Mouse (Mus musculus) heart, embryonic 16.5 days (tissue): ENCODE measurements around the gene Atxn1. TPM values are rescaled to one million over a fixed set of nuclear protein-coding genes. Genes with fewer than 3 reads are reported as not detected.

ENCODE experiments used
- ATAC-seq: fragments of 200-750 bp; cut with Nextera tagmentation; replicated peaks from 2 replicates; pipeline ENCODE4 v1.8.0; 2017; ENCODE audit warnings: moderate number of reproducible peaks; ENCODE audit not compliant: insufficient read depth, low FRiP score; ENCODE audit errors: extremely low read depth
- H3K27ac ChIP-seq: fragments of 300-500 bp; sonication (generic); 2 replicates; pipeline ENCODE4 v1.5.1; 2014; ENCODE audit warnings: mild to moderate bottlenecking, low read length, control low read depth, moderate library complexity
- H3K27me3 ChIP-seq: fragments of 300-500 bp; sonication (generic); 2 replicates; pipeline ENCODE4 v1.6.1; 2014; ENCODE audit warnings: low read length, mixed read lengths; ENCODE audit not compliant: control insufficient read depth, insufficient read depth
- H3K36me3 ChIP-seq: fragments of 300-500 bp; sonication (generic); 2 replicates; pipeline ENCODE4 v1.6.1; 2014; ENCODE audit not compliant: control insufficient read depth, insufficient read depth
- H3K4me1 ChIP-seq: fragments of 300-500 bp; sonication (generic); 2 replicates; pipeline ENCODE4 v1.6.1; 2014; ENCODE audit warnings: low read length, mixed read lengths; ENCODE audit not compliant: control insufficient read depth, insufficient read depth
- H3K4me2 ChIP-seq: fragments of 300-500 bp; sonication (generic); 2 replicates; pipeline ENCODE4 v1.6.1; 2014; ENCODE audit warnings: low read depth, mild to moderate bottlenecking, control low read depth, low read length
- H3K4me3 ChIP-seq: fragments of 300-500 bp; sonication (generic); 2 replicates; pipeline ENCODE4 v1.5.1; 2014; ENCODE audit warnings: mild to moderate bottlenecking, control low read depth, low read length
- H3K9ac ChIP-seq: fragments of 300-500 bp; sonication (generic); 2 replicates; pipeline ENCODE4 v1.6.1; 2014; ENCODE audit warnings: low read length, control low read depth
- H3K9me3 ChIP-seq: fragments of 300-500 bp; sonication (generic); replicated peaks from 2 replicates; pipeline ENCODE4 v1.6.1; 2016; ENCODE audit warnings: low read length; ENCODE audit not compliant: control insufficient read depth
- WGBS: fragments of 180-500 bp; shearing (Covaris S2); extraction: QIAGEN DNeasy Blood & Tissue Kit; methylation state at CpG from one replicate; pipeline ENCODE4 v1.1.7; 2014; 5-methylcytosine and 5-hydroxymethylcytosine counted together
- polyA plus RNA-seq: library from polyadenylated mRNA; unstranded; fragments of >200 nt; fragmentation: Nextera tagmentation; extraction: Ambion mirVana; gene quantifications from 2 replicates; pipeline ENCODE4 v1.2.1, GENCODE M21; 2015

Atxn1 gene
- polyA plus RNA-seq, 1 experiment from 2014 or later, result 7.2 TPM

DNA sequence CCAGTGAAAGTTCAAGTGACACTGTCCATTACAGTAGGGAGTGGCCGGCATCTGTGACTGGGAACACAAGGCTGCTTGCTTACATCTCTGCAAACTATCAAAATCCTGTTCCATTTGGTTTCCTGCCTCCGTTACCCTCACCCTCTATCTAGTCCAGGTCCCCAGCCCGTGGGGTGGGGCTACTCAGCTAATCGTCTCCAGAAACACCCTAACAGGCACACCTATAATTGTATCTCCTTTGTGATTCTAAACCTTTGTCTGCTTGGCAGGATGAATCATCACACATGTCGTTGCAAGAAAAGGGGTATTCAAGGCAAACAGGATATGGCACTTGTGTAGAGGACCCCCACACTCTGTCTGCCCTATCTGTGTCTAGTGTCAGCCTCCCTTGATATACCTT is 417.3 kb downstream of the Atxn1 start:
- peaks cover 25% of the 10 kb centered on the region for H3K36me3 ChIP-seq
- no peak overlapping the region for H3K27ac ChIP-seq
- no peak overlapping the region for H3K4me3 ChIP-seq
- no peak overlapping the region for H3K4me2 ChIP-seq
- 67% methylated on average over 5 of the region's 5 CpGs for WGBS
- ATAC-seq, result no peak
- H3K9ac ChIP-seq, result no peak overlapping the region
- peaks cover 14% of the 10 kb centered on the region for H3K4me1 ChIP-seq
- H3K27me3 ChIP-seq, result no peaks in the 10 kb centered on the region
- no peaks in the 10 kb centered on the region for H3K9me3 ChIP-seq

GRCm38 (mm10) chr13:45546946-45547345 is 417.9 kb downstream of the Atxn1 start:
- peaks cover 31% of the 10 kb centered on the region for H3K36me3 ChIP-seq
- ATAC-seq, result no peak
- H3K27ac ChIP-seq, result no peak overlapping the region
- H3K9ac ChIP-seq, result no peak overlapping the region
- H3K27me3 ChIP-seq, result no peaks in the 10 kb centered on the region
- H3K4me3 ChIP-seq, result no peak overlapping the region
- no peak overlapping the region for H3K4me2 ChIP-seq
- peaks cover 14% of the 10 kb centered on the region for H3K4me1 ChIP-seq
- WGBS, result 73% methylated on average over 4 of the region's 4 CpGs
- no peaks in the 10 kb centered on the region for H3K9me3 ChIP-seq

DNA sequence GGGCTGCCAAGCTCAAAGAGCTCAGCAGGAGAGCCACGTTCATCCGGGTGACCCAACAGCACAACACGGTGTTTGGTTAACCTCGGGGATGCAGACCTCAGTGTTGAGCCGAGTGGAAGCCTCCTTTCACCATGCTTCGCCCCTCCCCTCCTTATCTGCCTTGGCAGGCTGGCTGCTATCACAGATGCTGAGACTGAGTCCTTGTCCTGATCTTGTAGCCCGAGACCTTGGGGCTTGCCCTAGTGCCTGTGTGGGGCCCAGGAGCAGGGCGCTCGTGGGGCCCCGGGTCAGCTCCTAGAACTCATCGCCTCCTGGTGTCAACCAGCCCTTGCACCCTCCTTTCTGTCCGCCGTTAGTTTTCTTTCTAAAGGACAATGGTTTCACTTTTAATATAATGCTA is 418.8 kb downstream of the Atxn1 start:
- Histone ChIP-seq H3K4me1 (peaks cover 14% of the 10 kb centered on the region), H3K4me3 (no peak overlapping the region), H3K9ac (no peak overlapping the region), H3K27me3 (no peaks in the 10 kb centered on the region), H3K27ac (peak overlapping the region; percentile 47; the same call in 1 of the 2 replicates), H3K4me2 (no peak overlapping the region), H3K36me3 (peaks cover 33% of the 10 kb centered on the region), H3K9me3 (0 out of 2 replicates have a peak, but pooled peaks cover 2% of the 10 kb centered on the region)
- 0 out of 2 replicates have a peak, but pooled peaks have one; percentile 28 for ATAC-seq
- WGBS, result 47% methylated on average over 13 of the region's 13 CpGs

DNA sequence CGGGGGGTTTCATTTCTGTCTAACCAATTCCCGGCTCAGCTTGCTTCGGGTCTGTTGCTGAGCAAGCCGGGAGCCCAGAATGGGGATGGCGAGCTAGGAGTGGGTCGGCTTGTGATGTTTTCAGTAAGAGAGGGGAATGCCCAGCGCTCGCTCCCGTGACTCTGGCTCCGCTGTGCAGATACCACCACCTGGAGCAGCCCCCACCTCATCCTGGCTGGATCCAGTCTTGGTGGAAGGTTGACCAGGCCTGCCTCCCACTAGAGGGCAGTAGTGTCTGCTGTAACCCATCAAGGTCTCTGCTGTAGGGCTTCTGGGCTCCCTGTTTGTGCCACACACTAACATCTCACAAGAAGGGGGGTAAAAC is 425.6 kb downstream of the Atxn1 start:
- Histone ChIP-seq H3K4me3 (peak overlapping the region; percentile 48), H3K36me3 (peaks cover 29% of the 10 kb centered on the region), H3K4me2 (peak overlapping the region; percentile 71), H3K9me3 (0 out of 2 replicates have a peak, but pooled peaks cover 5% of the 10 kb centered on the region), H3K27ac (peak overlapping the region; percentile 72), H3K27me3 (no peaks in the 10 kb centered on the region), H3K9ac (peak overlapping the region; percentile 62), H3K4me1 (peaks cover 47% of the 10 kb centered on the region)
- peak; percentile 43; the same call in 1 of the 2 replicates for ATAC-seq
- 15% methylated on average over 10 of the region's 10 CpGs for WGBS

- WGBS, result 11% methylated on average over 10 of the region's 10 CpGs
- peaks cover 24% of the 10 kb centered on the region for H3K36me3 ChIP-seq
- no peaks in the 10 kb centered on the region for H3K27me3 ChIP-seq
- peaks cover 51% of the 10 kb centered on the region for H3K4me1 ChIP-seq
- H3K27ac ChIP-seq, result peak overlapping the region; percentile 72
- H3K9ac ChIP-seq, result peak overlapping the region; percentile 62
- peak overlapping the region; percentile 71 for H3K4me2 ChIP-seq
- H3K4me3 ChIP-seq, result peak overlapping the region; percentile 48
- ATAC-seq, result peak; percentile 73
- 0 out of 2 replicates have a peak, but pooled peaks cover 5% of the 10 kb centered on the region for H3K9me3 ChIP-seq
Observed at GRCm38 (mm10) chr13:45538532-45539204, 426.1 kb downstream of the Atxn1 start.

GRCm38 (mm10) chr13:45538091-45538490 is 426.7 kb downstream of the Atxn1 start:
- WGBS, result 53% methylated on average over 9 of the region's 9 CpGs
- Histone ChIP-seq H3K9me3 (0 out of 2 replicates have a peak, but pooled peaks cover 5% of the 10 kb centered on the region), H3K4me1 (peaks cover 51% of the 10 kb centered on the region), H3K27me3 (no peaks in the 10 kb centered on the region), H3K4me3 (no peak overlapping the region), H3K4me2 (peak overlapping the region; percentile 19), H3K9ac (peak overlapping the region; percentile 62), H3K27ac (peak overlapping the region; percentile 72), H3K36me3 (peaks cover 23% of the 10 kb centered on the region)
- no peak for ATAC-seq

- no peaks in the 10 kb centered on the region for H3K27me3 ChIP-seq
- H3K4me3 ChIP-seq, result no peak overlapping the region
- 0 out of 2 replicates have a peak, but pooled peaks cover 5% of the 10 kb centered on the region for H3K9me3 ChIP-seq
- peaks cover 19% of the 10 kb centered on the region for H3K36me3 ChIP-seq
- H3K4me1 ChIP-seq, result peaks cover 55% of the 10 kb centered on the region
- WGBS, result 36% methylated on average over 9 of the region's 9 CpGs
- H3K4me2 ChIP-seq, result no peak overlapping the region
- H3K27ac ChIP-seq, result peak overlapping the region; percentile 96
- H3K9ac ChIP-seq, result no peak overlapping the region
- peak; percentile 38; the same call in 1 of the 2 replicates for ATAC-seq
Observed at GRCm38 (mm10) chr13:45537110-45537509, 427.7 kb downstream of the Atxn1 start.

DNA sequence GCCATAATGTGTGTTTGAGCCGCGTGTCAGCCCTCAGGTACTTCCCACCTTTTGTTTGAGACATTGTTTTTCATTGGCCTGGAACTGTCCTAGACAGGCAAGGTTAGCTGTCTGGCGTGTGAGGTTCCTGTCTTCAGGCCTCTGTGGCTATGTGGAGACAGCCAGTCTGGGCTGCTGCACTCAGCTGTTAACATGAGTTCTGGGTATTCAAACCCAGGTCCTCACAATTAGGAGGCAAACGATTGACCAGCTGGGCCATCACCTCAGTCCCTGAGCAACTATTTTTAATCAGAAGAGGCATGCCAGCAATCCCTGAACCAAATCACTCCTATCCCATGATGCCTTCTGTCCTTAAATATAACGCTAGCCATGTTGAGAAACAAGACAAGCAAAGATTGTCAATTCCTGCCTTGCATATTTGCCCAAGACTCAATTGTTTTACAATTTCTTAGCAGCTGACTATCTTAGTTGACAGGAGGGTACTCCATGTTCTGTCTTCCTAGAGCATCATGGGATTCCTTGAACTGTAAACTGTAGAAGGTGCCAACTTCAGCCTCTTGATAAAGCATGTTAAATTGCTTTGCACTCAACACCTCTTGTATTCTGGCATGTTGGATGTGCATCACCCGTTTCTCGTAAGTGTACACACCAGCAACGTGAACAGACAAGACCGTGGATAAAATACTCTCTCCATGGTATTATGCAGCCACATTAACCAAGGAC is 428.9 kb downstream of the Atxn1 start:
- Histone ChIP-seq H3K4me2 (no peak overlapping the region), H3K4me3 (no peak overlapping the region), H3K9me3 (0 out of 2 replicates have a peak, but pooled peaks cover 2% of the 10 kb centered on the region), H3K36me3 (peaks cover 14% of the 10 kb centered on the region), H3K9ac (no peak overlapping the region), H3K27me3 (no peaks in the 10 kb centered on the region), H3K27ac (peak overlapping the region; percentile 96), H3K4me1 (peaks cover 67% of the 10 kb centered on the region)
- ATAC-seq, result no peak
- 55% methylated on average over 9 of the region's 9 CpGs for WGBS

DNA sequence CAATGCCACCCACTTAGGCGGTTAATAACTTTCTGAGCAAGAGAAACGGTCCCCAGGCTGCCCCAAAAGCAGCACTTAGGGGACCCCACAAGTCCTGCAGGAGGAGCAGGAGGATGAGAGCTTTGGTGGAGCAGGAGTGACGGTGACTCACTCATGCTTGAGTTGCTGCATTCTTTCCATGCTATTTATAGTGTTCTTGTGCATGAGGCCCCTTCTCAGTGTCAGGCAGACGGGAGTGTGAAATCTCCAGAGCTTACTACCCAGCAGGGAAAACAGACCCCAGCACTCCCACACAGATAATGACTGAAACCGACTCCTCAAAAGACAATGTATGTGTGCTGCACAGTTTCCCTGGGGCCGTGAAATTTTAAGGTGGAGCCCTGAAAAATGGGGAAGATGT is 434.1 kb downstream of the Atxn1 start:
- Histone ChIP-seq H3K27ac (peak overlapping the region; percentile 98), H3K4me1 (peaks cover 81% of the 10 kb centered on the region), H3K36me3 (peaks cover 10% of the 10 kb centered on the region; the same call in 1 of the 2 replicates), H3K27me3 (no peaks in the 10 kb centered on the region), H3K4me3 (no peak overlapping the region), H3K9ac (peak overlapping the region; percentile 61), H3K4me2 (peak overlapping the region; percentile 54), H3K9me3 (no peaks in the 10 kb centered on the region)
- ATAC-seq, result peak; percentile 77
- 7% methylated on average over 6 of the region's 6 CpGs for WGBS
